Mouse (Mus musculus): ENCODE measurements around the gene Scrn3.

DNA sequence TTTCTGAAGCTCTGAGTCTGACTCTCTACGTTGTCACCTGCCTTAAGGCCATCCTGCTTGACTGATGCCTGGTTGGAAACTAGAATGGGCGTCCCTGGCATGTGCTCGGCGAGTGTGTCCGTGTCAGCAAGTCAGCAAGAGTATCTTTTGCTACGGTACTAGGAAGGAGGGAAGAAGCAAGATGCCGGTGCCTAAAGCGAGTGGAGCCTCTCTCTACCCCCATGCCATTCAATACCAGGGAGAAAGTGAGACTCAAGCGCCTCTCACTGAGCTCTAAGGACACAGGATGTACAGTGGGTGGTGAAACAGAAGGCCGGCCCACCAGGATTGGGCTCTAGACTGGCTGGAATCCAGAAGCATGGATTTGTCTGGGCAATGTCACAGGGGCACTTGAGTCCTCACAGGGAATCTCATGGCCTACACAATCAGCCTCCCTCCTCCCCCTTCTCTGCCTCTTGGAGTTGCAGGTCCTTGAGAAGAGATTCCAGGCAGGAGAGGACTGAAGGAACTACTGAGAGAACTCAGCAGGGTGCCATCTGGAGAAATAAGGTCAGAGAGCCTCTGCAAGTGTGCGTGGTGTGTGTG is 47.7 kb upstream of the Scrn3 start:
- TF ChIP-seq CTCF (IDR thresholded peaks at IDR 0.05; ENCODE audit: borderline replicate concordance, extremely low read depth, insufficient read depth, insufficient read length) (no peak), POLR2A (IDR thresholded peaks at IDR 0.05; ENCODE audit: borderline replicate concordance, extremely low read depth, insufficient read depth, insufficient read length, poor library complexity, severe bottlenecking) (no peak)
